17 mouse cellular contexts compared by ENCODE assay signal in genomic region chr6:52934021-52934420, GRCm38 (mm10).
DNase-seq lines count a peak whose midpoint lies in the region; ATAC-seq and TF ChIP-seq lines count a peak whose summit lies in the region.
"Had no signal": no experiment of that assay in that cellular context is flagged by ENCODE, and none has a peak within 500 bp of the region (broad histone marks: within the 10 kb centered on the region; RNA-seq: fewer than 3 reads in every experiment).

No protein-coding gene starts in this region.

- WGBS in hindbrain, postnatal 0 days, result 75% methylated on average over 6 of the region's 6 CpGs
- WGBS in hindbrain, embryonic 11.5 days, result 87% methylated on average over 6 of the region's 6 CpGs
- 90% methylated on average over 6 of the region's 6 CpGs for WGBS in midbrain, embryonic 14.5 days
- WGBS in midbrain, embryonic 10.5 days, result 91% methylated on average over 6 of the region's 6 CpGs
- 82% methylated on average over 6 of the region's 6 CpGs for WGBS in embryonic facial prominence, embryonic 14.5 days

- no peak overlapping the region for H3K9ac ChIP-seq in hindbrain, postnatal 0 days (replicated peaks; ENCODE audit: low read length)
- no peak overlapping the region for H3K9ac ChIP-seq in hindbrain, embryonic 11.5 days (ENCODE audit: low read depth, low read length)
- no peak overlapping the region for H3K9ac ChIP-seq in midbrain, embryonic 14.5 days (replicated peaks; ENCODE audit: low read length)
- no peak overlapping the region for H3K9ac ChIP-seq in embryonic facial prominence, embryonic 14.5 days (ENCODE audit: low read depth, low read length)
- H3K9ac ChIP-seq: forebrain, embryonic 13.5 days; limb, embryonic 13.5 days; midbrain, embryonic 13.5 days had no signal

- ATAC-seq in hindbrain, postnatal 0 days, result no peak
- ATAC-seq in hindbrain, embryonic 11.5 days (ENCODE audit: low FRiP score), result no peak
- no peak for ATAC-seq in midbrain, embryonic 14.5 days (ENCODE audit: low FRiP score, low TSS enrichment)
- no peak for ATAC-seq in embryonic facial prominence, embryonic 14.5 days (ENCODE audit: low read depth)
- ATAC-seq in megakaryocyte-erythroid progenitor cell, adult 5-6 weeks (replicated peaks; ENCODE audit: low FRiP score, low TSS enrichment, poor library complexity, severe bottlenecking), result no peak
- ATAC-seq: CD4-positive, CD25-positive, alpha-beta regulatory T cell, adult 4 months; forebrain, embryonic 13.5 days; inflammation-experienced regulatory T-cells, adult 6 months; midbrain, embryonic 13.5 days had no signal

- no peak overlapping the region for H3K4me3 ChIP-seq in hindbrain, postnatal 0 days (ENCODE audit: low read length)
- no peak overlapping the region for H3K4me3 ChIP-seq in hindbrain, embryonic 11.5 days (ENCODE audit: low read depth, low read length)
- H3K4me3 ChIP-seq in midbrain, embryonic 14.5 days (replicated peaks; ENCODE audit: low read depth, low read length), result no peak overlapping the region
- no peak overlapping the region for H3K4me3 ChIP-seq in midbrain, embryonic 10.5 days
- H3K4me3 ChIP-seq in embryonic facial prominence, embryonic 14.5 days (ENCODE audit: low read depth, low read length), result no peak overlapping the region
- H3K4me3 ChIP-seq: forebrain, embryonic 13.5 days; limb, embryonic 13.5 days; midbrain, embryonic 13.5 days had no signal

- H3K4me2 ChIP-seq in hindbrain, postnatal 0 days (ENCODE audit: low read depth, low read length), result no peak overlapping the region
- H3K4me2 ChIP-seq in hindbrain, embryonic 11.5 days (replicated peaks; ENCODE audit: low read depth, low read length), result no peak overlapping the region
- H3K4me2 ChIP-seq in midbrain, embryonic 14.5 days (ENCODE audit: low read length), result no peak overlapping the region
- no peak overlapping the region for H3K4me2 ChIP-seq in embryonic facial prominence, embryonic 14.5 days (ENCODE audit: low read depth, low read length)
- H3K4me2 ChIP-seq: forebrain, embryonic 13.5 days; limb, embryonic 13.5 days; midbrain, embryonic 13.5 days had no signal

- DNase-seq in hindbrain, postnatal 0 days (ENCODE audit: low spot score), result no peak
- DNase-seq in hindbrain, embryonic 11.5 days (ENCODE audit: low spot score), result no peak
- DNase-seq in midbrain, embryonic 14.5 days, result peak; percentile 20
- no peak for DNase-seq in midbrain, embryonic 10.5 days (ENCODE audit: low spot score)
- DNase-seq in embryonic facial prominence, embryonic 14.5 days (ENCODE audit: low spot score), result no peak
- DNase-seq in kidney, adult 18-20 months, result no peak
- DNase-seq: cerebellum, adult 9-11 months; embryo, embryonic 11 days; heart, adult 18-20 months; right cerebral cortex, adult 18-20 months had no signal

- no peaks in the 10 kb centered on the region for H3K36me3 ChIP-seq in hindbrain, postnatal 0 days (ENCODE audit: insufficient read depth, low read length)
- H3K36me3 ChIP-seq in hindbrain, embryonic 11.5 days (ENCODE audit: control insufficient read depth, insufficient read depth, low read length), result no peaks in the 10 kb centered on the region
- no peaks in the 10 kb centered on the region for H3K36me3 ChIP-seq in midbrain, embryonic 14.5 days (ENCODE audit: control insufficient read depth, insufficient read depth, low read length)
- no peaks in the 10 kb centered on the region for H3K36me3 ChIP-seq in midbrain, embryonic 10.5 days
- no peaks in the 10 kb centered on the region for H3K36me3 ChIP-seq in embryonic facial prominence, embryonic 14.5 days (ENCODE audit: control insufficient read depth, insufficient read depth, low read length)
- H3K36me3 ChIP-seq: limb, embryonic 13.5 days; midbrain, embryonic 13.5 days had no signal

- TF ChIP-seq CTCF in hindbrain, postnatal 0 days (IDR thresholded peaks at IDR 0.05; ENCODE audit: low read depth), result peak; percentile 58

- H3K27me3 ChIP-seq in hindbrain, postnatal 0 days (ENCODE audit: insufficient read depth, low read length), result no peaks in the 10 kb centered on the region
- H3K27me3 ChIP-seq in hindbrain, embryonic 11.5 days (ENCODE audit: control insufficient read depth, insufficient read depth, low read length), result no peaks in the 10 kb centered on the region
- no peaks in the 10 kb centered on the region for H3K27me3 ChIP-seq in midbrain, embryonic 14.5 days (ENCODE audit: control insufficient read depth, insufficient read depth, low read length)
- no peaks in the 10 kb centered on the region for H3K27me3 ChIP-seq in midbrain, embryonic 10.5 days (ENCODE audit: low read depth, poor library complexity, severe bottlenecking)
- no peaks in the 10 kb centered on the region for H3K27me3 ChIP-seq in embryonic facial prominence, embryonic 14.5 days (replicated peaks; ENCODE audit: control insufficient read depth, insufficient read depth, low read length)
- H3K27me3 ChIP-seq: forebrain, embryonic 13.5 days; limb, embryonic 13.5 days; midbrain, embryonic 13.5 days had no signal

- 0 out of 2 replicates have a peak overlapping the region, but pooled peaks have one; percentile 1 for H3K27ac ChIP-seq in hindbrain, postnatal 0 days
- no peak overlapping the region for H3K27ac ChIP-seq in hindbrain, embryonic 11.5 days (ENCODE audit: low read depth, low read length)
- H3K27ac ChIP-seq in midbrain, embryonic 14.5 days (replicated peaks; ENCODE audit: low read depth, low read length), result no peak overlapping the region
- no peak overlapping the region for H3K27ac ChIP-seq in midbrain, embryonic 10.5 days (replicated peaks)
- 0 out of 2 replicates have a peak overlapping the region, but pooled peaks have one; percentile 40 for H3K27ac ChIP-seq in embryonic facial prominence, embryonic 14.5 days (replicated peaks; ENCODE audit: low read depth, low read length)
- H3K27ac ChIP-seq: forebrain, embryonic 13.5 days; limb, embryonic 13.5 days; macrophage; midbrain, embryonic 13.5 days had no signal

- H3K4me1 ChIP-seq in hindbrain, postnatal 0 days (ENCODE audit: insufficient read depth, low read length), result no peaks in the 10 kb centered on the region
- H3K4me1 ChIP-seq in hindbrain, embryonic 11.5 days (replicated peaks; ENCODE audit: control insufficient read depth, insufficient read depth, low read length), result no peaks in the 10 kb centered on the region
- no peaks in the 10 kb centered on the region for H3K4me1 ChIP-seq in midbrain, embryonic 14.5 days (ENCODE audit: control insufficient read depth, insufficient read depth, low read length)
- H3K4me1 ChIP-seq in midbrain, embryonic 10.5 days, result 0 out of 2 replicates have a peak, but pooled peaks cover 3% of the 10 kb centered on the region
- H3K4me1 ChIP-seq in embryonic facial prominence, embryonic 14.5 days (ENCODE audit: control insufficient read depth, insufficient read depth, low read length), result peaks cover 11% of the 10 kb centered on the region; the same call in 1 of the 2 replicates

- no peaks in the 10 kb centered on the region for H3K9me3 ChIP-seq in hindbrain, postnatal 0 days (ENCODE audit: low read length)
- no peaks in the 10 kb centered on the region for H3K9me3 ChIP-seq in hindbrain, embryonic 11.5 days (ENCODE audit: control insufficient read depth, low read length)
- H3K9me3 ChIP-seq in midbrain, embryonic 14.5 days (ENCODE audit: control insufficient read depth, low read length), result no peaks in the 10 kb centered on the region
- no peaks in the 10 kb centered on the region for H3K9me3 ChIP-seq in midbrain, embryonic 10.5 days (replicated peaks)
- H3K9me3 ChIP-seq in embryonic facial prominence, embryonic 14.5 days (ENCODE audit: control insufficient read depth, low read length), result no peaks in the 10 kb centered on the region
- H3K9me3 ChIP-seq: forebrain, embryonic 13.5 days; limb, embryonic 13.5 days; midbrain, embryonic 13.5 days had no signal

Comparison
In these comparisons a context has a peak if more than half of its experiments do, and no peak if none do; other contexts are left out.
1. H3K27ac ChIP-seq: peak in hindbrain, postnatal 0 days (single experiment) and embryonic facial prominence, embryonic 14.5 days (single experiment); none in hindbrain, embryonic 11.5 days (single experiment), midbrain, embryonic 14.5 days (single experiment) and midbrain, embryonic 10.5 days (single experiment).